Mouse (Mus musculus) bone marrow, adult 2 months (tissue): ENCODE measurements at regions not wholly inside any gene's neighbourhood (a gene's known extent, or its start where the extent isn't known, plus 50 kb on each side); places are given as distances from the start of the nearest gene placed in this dataset.

ENCODE experiments used
- CTCF ChIP-seq: fragments of 200-500 bp; IDR thresholded peaks from 2 replicates; pipeline ENCODE4 v1.5.1; 2011; ENCODE audit warnings: low read length, control low read depth; ENCODE audit not compliant: control insufficient read depth, insufficient read depth
- POLR2A ChIP-seq: fragments of 200-500 bp; IDR thresholded peaks from 2 replicates; pipeline ENCODE4 v1.6.1; 2011; ENCODE audit warnings: low read depth, mild to moderate bottlenecking, control low read depth, low read length, borderline replicate concordance; ENCODE audit not compliant: control insufficient read depth

GRCm38 (mm10) chr6:84307556-84307955, 286.2 kb downstream of the Cyp26b1 start:
- TF ChIP-seq POLR2A (no peak), CTCF (no peak)
